Mouse (Mus musculus) granulocyte monocyte progenitor cell, adult 5-6 weeks (primary cell): ENCODE measurements around the gene Krtap31-1. TPM values are rescaled to one million over a fixed set of nuclear protein-coding genes. Genes with fewer than 3 reads are reported as not detected.
"Not testable (repeated sequence)": the region's sequence is repeated elsewhere in the genome, so short reads cannot be mapped to it uniquely, and the experiment has no call there.

Experiments used
- ATAC-seq: replicated peaks from 2 replicates; pipeline ENCODE4 v1.8.0; 2016; ENCODE audit warnings: mild to moderate bottlenecking, moderate TSS enrichment, inconsistent platforms; ENCODE audit not compliant: poor library complexity, severe bottlenecking
- total RNA-seq, 2 experiments: library from RNA; stranded (forward) in 1 of 2; stranded (reverse) in 1 of 2; fragments of 200-712, 200-1000 nt in 1 of 2; fragments of >200 nt in 1 of 2; fragmentation: Nextera tagmentation in 1 of 2; gene quantifications; 2 replicates each; pipeline ENCODE4 v1.2.3; 2014 to 2017

Krtap31-1 gene
- total RNA-seq (2014; fragmentation: Nextera tagmentation) (not detected in 2 replicates), total RNA-seq (2017) (not detected in 2 replicates)

DNA sequence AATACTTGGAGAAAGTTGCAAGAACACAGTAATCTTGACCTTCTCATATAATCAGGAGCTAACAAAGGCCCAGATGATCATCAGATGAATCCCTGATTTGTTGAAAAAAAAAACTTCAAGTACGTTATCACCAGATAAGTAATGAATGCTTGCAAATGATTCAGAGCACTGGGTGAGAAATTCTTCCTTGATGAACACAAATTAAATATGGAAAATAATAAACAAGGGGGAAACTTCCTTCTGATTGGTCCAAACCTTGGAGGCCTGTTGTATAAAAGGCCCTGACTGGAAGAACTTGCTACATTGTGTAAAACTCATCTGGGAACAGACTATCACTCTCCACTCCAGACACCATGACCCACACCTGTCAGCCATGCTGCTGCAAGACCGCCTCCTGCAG, at the start of gene Krtap31-1:
TSS of gene Krtap31-1 (plus strand) at position 301 of the 400 bp plus-strand sequence.
- no peak for ATAC-seq

- no peak for ATAC-seq
These were observed 49.0 kb upstream of the Krtap31-1 start for GRCm38 (mm10) chr11:99858761-99859160.

DNA sequence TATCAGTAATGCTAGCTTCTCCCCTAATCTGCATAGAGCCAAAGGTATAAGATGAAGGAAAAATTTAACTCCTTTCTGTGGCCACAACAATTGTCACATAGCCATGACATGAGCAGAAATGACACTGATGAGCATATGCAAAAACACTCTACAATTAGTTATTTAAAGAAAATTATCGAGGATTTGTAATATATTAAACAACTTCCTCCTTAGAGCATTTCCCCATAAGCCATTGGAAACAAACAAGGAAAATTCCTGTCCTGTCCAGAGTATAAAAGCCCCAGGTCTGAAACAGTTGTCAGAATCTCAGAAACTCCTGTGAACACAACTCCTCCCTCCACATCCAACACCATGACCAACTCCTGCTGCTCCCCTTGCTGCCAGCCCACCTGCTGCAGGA, 43.5 kb upstream of the Krtap31-1 start, which contains the start of gene Gm11559:
TSS of gene Gm11559 (plus strand) at position 301 of the 400 bp plus-strand sequence.
- ATAC-seq = not testable (repeated sequence)

- ATAC-seq = not testable (repeated sequence)
These were observed 34.6 kb upstream of the Krtap31-1 start, which contains the start of gene Krtap9-1 for GRCm38 (mm10) chr11:99873089-99873488. TSS of gene Krtap9-1 (plus strand) at chr11:99873389.

DNA sequence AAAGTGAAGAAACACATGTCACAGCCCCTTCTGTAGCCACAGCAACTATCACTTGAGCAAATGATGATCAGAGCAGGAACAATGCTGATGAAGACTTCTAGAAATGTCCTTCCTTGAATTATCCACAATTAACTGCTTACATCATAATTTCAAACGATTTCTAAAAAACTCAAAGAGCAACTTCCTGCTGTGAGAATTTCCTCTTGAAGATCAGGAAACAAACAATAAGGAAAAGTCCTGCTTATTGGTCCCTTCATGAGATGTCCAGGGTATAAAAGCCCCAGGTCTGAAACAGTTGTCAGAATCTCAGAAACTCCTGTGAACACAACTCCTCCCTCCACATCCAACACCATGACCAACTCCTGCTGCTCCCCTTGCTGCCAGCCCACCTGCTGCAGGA, 28.8 kb upstream of the Krtap31-1 start, which contains the start of gene Gm11567:
TSS of gene Gm11567 (plus strand) at position 301 of the 400 bp plus-strand sequence.
- not testable (repeated sequence) for ATAC-seq

DNA sequence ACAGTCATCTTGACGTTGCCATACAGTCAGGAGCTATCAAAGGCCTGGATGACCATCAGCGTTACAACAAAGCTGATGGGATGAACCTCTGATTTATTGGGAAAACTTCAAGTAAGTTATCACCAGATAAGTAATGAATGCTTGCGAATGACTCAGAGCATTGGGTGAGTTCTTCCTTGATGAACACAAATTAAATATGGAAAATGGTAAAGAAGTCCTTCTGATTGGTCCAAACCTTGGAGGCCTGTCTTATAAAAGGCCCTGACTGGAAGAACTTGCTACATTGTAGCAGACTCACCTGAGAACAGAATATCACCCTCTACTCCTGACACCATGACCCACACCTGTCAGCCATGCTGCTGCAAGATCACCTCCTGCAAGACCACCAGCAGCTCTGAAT, 6.7 kb downstream of the Krtap31-1 start, which contains the start of gene Gm11565:
TSS of gene Gm11565 (plus strand) at position 301 of the 400 bp plus-strand sequence.
- no peak for ATAC-seq

DNA sequence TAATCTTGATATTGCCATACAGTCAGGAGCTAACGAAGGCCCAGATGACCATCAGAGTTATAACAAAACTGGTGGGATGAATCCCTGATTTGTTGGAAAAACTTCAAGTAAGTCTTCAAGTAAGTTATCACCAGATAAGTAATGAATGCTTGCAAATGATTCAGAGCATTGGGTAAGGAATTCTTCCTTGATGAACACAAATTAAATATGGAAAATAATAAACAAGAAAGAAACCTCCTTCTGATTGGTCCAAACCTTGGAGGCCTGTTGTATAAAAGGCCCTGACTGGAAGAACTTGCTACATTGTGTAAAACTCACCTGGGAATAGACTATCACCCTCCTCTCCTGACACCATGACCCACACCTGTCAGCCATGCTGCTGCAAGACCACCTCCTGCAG, 28.3 kb downstream of the Krtap31-1 start, which contains the start of gene Krtap31-2:
TSS of gene Krtap31-2 (plus strand) at position 301 of the 400 bp plus-strand sequence.
- ATAC-seq = no peak

- no peak for ATAC-seq
These were observed 30.1 kb downstream of the Krtap31-1 start for GRCm38 (mm10) chr11:99937751-99938264.

GRCm38 (mm10) chr11:99948175-99948574, 40.5 kb downstream of the Krtap31-1 start, which contains the start of gene Krtap9-5:
TSS of gene Krtap9-5 (plus strand) at chr11:99948475.
- ATAC-seq = no peak

Other genes starting within 250 kb of the Krtap31-1 start
Only the 30 nearest of the 34 such genes appear.
- gene Gm14190, start 217.2 kb upstream of the Krtap31-1 start, total RNA-seq (2014; fragmentation: Nextera tagmentation) = not detected in 2 replicates
- not detected in 2 replicates for gene Gm14190, start 217.2 kb upstream of the Krtap31-1 start, total RNA-seq (2017)
- gene Gm14180, start 173.6 kb upstream of the Krtap31-1 start, total RNA-seq (2014; fragmentation: Nextera tagmentation) = not detected in 2 replicates
- gene Gm14180, start 173.6 kb upstream of the Krtap31-1 start, total RNA-seq (2017) = not detected in 2 replicates
- not detected in 2 replicates for gene Gm11595, start 135.0 kb upstream of the Krtap31-1 start, total RNA-seq (2014; fragmentation: Nextera tagmentation)
- gene Gm11595, start 135.0 kb upstream of the Krtap31-1 start, total RNA-seq (2017) = not detected in 2 replicates
- gene Krtap4-8, start 127.2 kb upstream of the Krtap31-1 start, total RNA-seq (2014; fragmentation: Nextera tagmentation) = not detected in 2 replicates
- not detected in 2 replicates for gene Krtap4-8, start 127.2 kb upstream of the Krtap31-1 start, total RNA-seq (2017)
- not detected in 2 replicates for gene Krtap4-9, start 122.7 kb upstream of the Krtap31-1 start, total RNA-seq (2014; fragmentation: Nextera tagmentation)
- not detected in 2 replicates for gene Krtap4-9, start 122.7 kb upstream of the Krtap31-1 start, total RNA-seq (2017)
- not detected in 2 replicates for gene Gm11596, start 114.5 kb upstream of the Krtap31-1 start, total RNA-seq (2014; fragmentation: Nextera tagmentation)
- gene Gm11596, start 114.5 kb upstream of the Krtap31-1 start, total RNA-seq (2017) = not detected in 2 replicates
- gene Gm11569, start 109.0 kb upstream of the Krtap31-1 start, total RNA-seq (2014; fragmentation: Nextera tagmentation) = not detected in 2 replicates
- gene Gm11569, start 109.0 kb upstream of the Krtap31-1 start, total RNA-seq (2017) = not detected in 2 replicates
- gene Gm11554, start 103.5 kb upstream of the Krtap31-1 start, total RNA-seq (2014; fragmentation: Nextera tagmentation) = not detected in 2 replicates
- not detected in 2 replicates for gene Gm11554, start 103.5 kb upstream of the Krtap31-1 start, total RNA-seq (2017)
- not detected in 2 replicates for gene Krtap4-13, start 98.0 kb upstream of the Krtap31-1 start, total RNA-seq (2014; fragmentation: Nextera tagmentation)
- gene Krtap4-13, start 98.0 kb upstream of the Krtap31-1 start, total RNA-seq (2017) = not detected in 2 replicates
- not detected in 2 replicates for gene Gm11564, start 92.3 kb upstream of the Krtap31-1 start, total RNA-seq (2014; fragmentation: Nextera tagmentation)
- gene Gm11564, start 92.3 kb upstream of the Krtap31-1 start, total RNA-seq (2017) = not detected in 2 replicates
- not detected in 2 replicates for gene 2300003K06Rik, start 69.9 kb upstream of the Krtap31-1 start, total RNA-seq (2014; fragmentation: Nextera tagmentation)
- gene 2300003K06Rik, start 69.9 kb upstream of the Krtap31-1 start, total RNA-seq (2017) = not detected in 2 replicates
- gene Krtap4-16, start 56.3 kb upstream of the Krtap31-1 start, total RNA-seq (2014; fragmentation: Nextera tagmentation) = not detected in 2 replicates
- not detected in 2 replicates for gene Krtap4-16, start 56.3 kb upstream of the Krtap31-1 start, total RNA-seq (2017)
- gene Gm11568, start 50.0 kb upstream of the Krtap31-1 start, total RNA-seq (2014; fragmentation: Nextera tagmentation) = not detected in 2 replicates
- not detected in 2 replicates for gene Gm11568, start 50.0 kb upstream of the Krtap31-1 start, total RNA-seq (2017)
- not detected in 2 replicates for gene Gm11559, start 43.4 kb upstream of the Krtap31-1 start, total RNA-seq (2014; fragmentation: Nextera tagmentation)
- not detected in 2 replicates for gene Gm11559, start 43.4 kb upstream of the Krtap31-1 start, total RNA-seq (2017)
- gene Krtap9-1, start 34.5 kb upstream of the Krtap31-1 start, total RNA-seq (2014; fragmentation: Nextera tagmentation) = not detected in 2 replicates
- not detected in 2 replicates for gene Krtap9-1, start 34.5 kb upstream of the Krtap31-1 start, total RNA-seq (2017)
- not detected in 2 replicates for gene Gm11567, start 28.7 kb upstream of the Krtap31-1 start, total RNA-seq (2014; fragmentation: Nextera tagmentation)
- not detected in 2 replicates for gene Gm11567, start 28.7 kb upstream of the Krtap31-1 start, total RNA-seq (2017)
- not detected in 2 replicates for gene Gm11565, start 6.8 kb downstream of the Krtap31-1 start, total RNA-seq (2014; fragmentation: Nextera tagmentation)
- gene Gm11565, start 6.8 kb downstream of the Krtap31-1 start, total RNA-seq (2017) = not detected in 2 replicates
- not detected in 2 replicates for gene Krtap31-2, start 28.4 kb downstream of the Krtap31-1 start, total RNA-seq (2014; fragmentation: Nextera tagmentation)
- not detected in 2 replicates for gene Krtap31-2, start 28.4 kb downstream of the Krtap31-1 start, total RNA-seq (2017)
- gene Krtap9-5, start 40.6 kb downstream of the Krtap31-1 start, total RNA-seq (2014; fragmentation: Nextera tagmentation) = not detected in 2 replicates
- gene Krtap9-5, start 40.6 kb downstream of the Krtap31-1 start, total RNA-seq (2017) = not detected in 2 replicates
- not detected in 2 replicates for gene Krtap29-1, start 71.1 kb downstream of the Krtap31-1 start, total RNA-seq (2014; fragmentation: Nextera tagmentation)
- gene Krtap29-1, start 71.1 kb downstream of the Krtap31-1 start, total RNA-seq (2017) = not detected in 2 replicates
- not detected in 2 replicates for gene Krtap16-1, start 78.7 kb downstream of the Krtap31-1 start, total RNA-seq (2014; fragmentation: Nextera tagmentation)
- not detected in 2 replicates for gene Krtap16-1, start 78.7 kb downstream of the Krtap31-1 start, total RNA-seq (2017)
- gene Krtap17-1, start 86.1 kb downstream of the Krtap31-1 start, total RNA-seq (2014; fragmentation: Nextera tagmentation) = not detected in 2 replicates
- not detected in 2 replicates for gene Krtap17-1, start 86.1 kb downstream of the Krtap31-1 start, total RNA-seq (2017)
- gene Krt33a, start 108.3 kb downstream of the Krtap31-1 start, total RNA-seq (2014; fragmentation: Nextera tagmentation) = not detected in 2 replicates
- gene Krt33a, start 108.3 kb downstream of the Krtap31-1 start, total RNA-seq (2017) = not detected in 2 replicates
- not detected in 2 replicates for gene Krt33b, start 121.9 kb downstream of the Krtap31-1 start, total RNA-seq (2014; fragmentation: Nextera tagmentation)
- gene Krt33b, start 121.9 kb downstream of the Krtap31-1 start, total RNA-seq (2017) = not detected in 2 replicates
- gene Krt34, start 133.6 kb downstream of the Krtap31-1 start, total RNA-seq (2014; fragmentation: Nextera tagmentation) = not detected in 2 replicates
- not detected in 2 replicates for gene Krt34, start 133.6 kb downstream of the Krtap31-1 start, total RNA-seq (2017)
- gene Krt31, start 142.6 kb downstream of the Krtap31-1 start, total RNA-seq (2014; fragmentation: Nextera tagmentation) = not detected in 2 replicates
- gene Krt31, start 142.6 kb downstream of the Krtap31-1 start, total RNA-seq (2017) = not detected in 2 replicates
- not detected in 2 replicates for gene Krt32, start 180.3 kb downstream of the Krtap31-1 start, total RNA-seq (2014; fragmentation: Nextera tagmentation)
- not detected in 2 replicates for gene Krt32, start 180.3 kb downstream of the Krtap31-1 start, total RNA-seq (2017)
- not detected in 2 replicates for gene Krt35, start 188.3 kb downstream of the Krtap31-1 start, total RNA-seq (2014; fragmentation: Nextera tagmentation)
- gene Krt35, start 188.3 kb downstream of the Krtap31-1 start, total RNA-seq (2017) = not detected in 2 replicates
- 0.39 TPM in 1 of 2 replicates, not detected in the other for gene Krt36, start 197.7 kb downstream of the Krtap31-1 start, total RNA-seq (2014; fragmentation: Nextera tagmentation)
- not detected in 2 replicates for gene Krt36, start 197.7 kb downstream of the Krtap31-1 start, total RNA-seq (2017)
- gene Krt13, start 213.6 kb downstream of the Krtap31-1 start, total RNA-seq (2014; fragmentation: Nextera tagmentation) = not detected in 2 replicates
- not detected in 2 replicates for gene Krt13, start 213.6 kb downstream of the Krtap31-1 start, total RNA-seq (2017)